Mouse (Mus musculus): ENCODE measurements around the gene Skor1.

GRCm38 (mm10) chr9:63144502-63145248 is 4.1 kb downstream of the Skor1 start:
- no peak for TF ChIP-seq CTCF (IDR thresholded peaks at IDR 0.05; ENCODE audit: low read depth)
- TF ChIP-seq EP300 (IDR thresholded peaks at IDR 0.05; ENCODE audit: low read depth), result no peak
